Mouse (Mus musculus) bone marrow macrophage, adult 2 months (primary cell): ENCODE data around the gene Casp3.

Experiments
- CTCF ChIP-seq: IDR thresholded peaks from 2 replicates; pipeline ENCODE4 v1.5.1; 2012; ENCODE audit warnings: low read depth, mild to moderate bottlenecking, low read length, moderate library complexity
- POLR2A ChIP-seq: IDR thresholded peaks from 2 replicates; pipeline ENCODE4 v1.6.1; 2012; ENCODE audit warnings: mild to moderate bottlenecking, low read depth, low read length, borderline replicate concordance

GRCm38 (mm10) chr8:46597411-46597810 is 19.7 kb upstream of the Casp3 start:
- no peak for TF ChIP-seq POLR2A
- TF ChIP-seq CTCF = no peak
